Comparison of ENCODE assay signal across 8 mouse cellular contexts in the genomic region with DNA sequence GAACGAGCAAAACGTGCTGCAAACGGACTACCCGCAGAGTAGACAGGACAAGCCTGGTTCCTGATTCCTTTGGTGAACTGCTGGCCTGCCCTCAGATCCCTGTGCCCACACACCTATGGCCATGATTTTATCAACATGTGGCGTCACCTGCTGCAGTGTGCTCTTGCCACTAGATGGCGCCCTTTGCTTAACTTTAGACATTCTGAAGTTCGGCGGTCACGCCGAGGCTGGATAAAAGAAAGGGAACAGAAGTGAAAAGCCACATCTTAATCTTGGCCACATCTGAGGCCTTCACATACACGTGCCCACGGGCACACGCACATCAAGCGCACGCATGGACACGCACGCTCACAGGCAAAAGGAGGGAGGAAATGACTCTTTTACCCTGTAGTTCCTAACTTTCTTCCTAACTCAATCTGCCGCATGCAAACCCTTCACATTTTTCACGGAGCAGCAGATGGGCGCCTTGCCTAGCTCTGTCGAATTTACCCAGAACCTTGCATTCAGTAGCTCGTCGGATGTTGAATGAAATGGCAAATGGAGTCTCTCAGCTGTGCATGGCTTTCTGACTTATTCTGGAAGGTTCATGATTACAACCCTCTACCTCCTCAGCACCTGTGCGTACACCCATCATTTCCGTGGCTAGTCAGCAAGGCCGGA. TPM values are rescaled to one million over a fixed set of nuclear protein-coding genes. Genes with fewer than 3 reads are reported as not detected.
A peak's percentile ranks its signal among the peaks of the same experiment; 100 is the strongest.
DNase-seq lines count a peak whose midpoint lies in the region; ATAC-seq and TF ChIP-seq lines count a peak whose summit lies in the region.

No protein-coding gene starts in this region.

- no peaks in the 10 kb centered on the region for H3K4me1 ChIP-seq in hindbrain, postnatal 0 days (ENCODE audit: insufficient read depth, low read length)
- H3K4me1 ChIP-seq in megakaryocyte, embryonic 14.5 days = peaks cover 27% of the 10 kb centered on the region

- no peak overlapping the region for H3K27ac ChIP-seq in hindbrain, postnatal 0 days
- no peak overlapping the region for H3K27ac ChIP-seq in left cerebral cortex, adult 2 months

- peak overlapping the region; percentile 34 for H3K4me2 ChIP-seq in hindbrain, postnatal 0 days (ENCODE audit: low read depth, low read length)

- no peak for DNase-seq in Patski (ENCODE audit: low read depth, low spot score)
- peak; percentile 72 for DNase-seq in cerebellum, adult 9-10 months
- DNase-seq in frontal cortex, adult 2 months (ENCODE audit: extremely low spot score in 1 of 2, low spot score in 1 of 2) = peak; percentile 33 to 88
- DNase-seq in hindbrain, postnatal 0 days (ENCODE audit: low spot score) = peak; percentile 97
- peak; percentile 71 to 73 for DNase-seq in left cerebral cortex, adult 2 months (ENCODE audit: extremely low spot score in 1 of 2, low spot score in 2 of 2)
- DNase-seq in right cerebral cortex, adult 2 months (ENCODE audit: low spot score in 2 of 2) = peak; percentile 79 to 80
- DNase-seq in urinary bladder, postnatal 10 days (ENCODE audit: low spot score) = peak; percentile 27

- peaks cover 5% of the 10 kb centered on the region; the same call in 1 of the 2 replicates for H3K9me3 ChIP-seq in hindbrain, postnatal 0 days (ENCODE audit: low read length)
- H3K9me3 ChIP-seq in megakaryocyte, embryonic 14.5 days = peaks cover 40% of the 10 kb centered on the region

- H3K36me3 ChIP-seq in hindbrain, postnatal 0 days (ENCODE audit: insufficient read depth, low read length) = no peaks in the 10 kb centered on the region
- peaks cover 4% of the 10 kb centered on the region for H3K36me3 ChIP-seq in megakaryocyte, embryonic 14.5 days (replicated peaks; ENCODE audit: low read length)

- peak; percentile 51 for ATAC-seq in Patski
- peak; percentile 86 for ATAC-seq in hindbrain, postnatal 0 days

- H3K9ac ChIP-seq in hindbrain, postnatal 0 days (replicated peaks; ENCODE audit: low read length) = no peak overlapping the region

- no peak overlapping the region for H3K4me3 ChIP-seq in hindbrain, postnatal 0 days (ENCODE audit: low read length)
- no peak overlapping the region for H3K4me3 ChIP-seq in left cerebral cortex, adult 2 months
- H3K4me3 ChIP-seq in megakaryocyte, embryonic 14.5 days (replicated peaks) = peak overlapping the region; percentile 77

- H3K27me3 ChIP-seq in Patski = no peaks in the 10 kb centered on the region
- no peaks in the 10 kb centered on the region for H3K27me3 ChIP-seq in hindbrain, postnatal 0 days (ENCODE audit: insufficient read depth, low read length)
- H3K27me3 ChIP-seq in megakaryocyte, embryonic 14.5 days (replicated peaks) = no peaks in the 10 kb centered on the region

- peak; percentile 92 for TF ChIP-seq CTCF in Patski (IDR thresholded peaks at IDR 0.05)
- TF ChIP-seq CTCF in hindbrain, postnatal 0 days (IDR thresholded peaks at IDR 0.05; ENCODE audit: low read depth) = peak; percentile 99
- TF ChIP-seq CTCF in left cerebral cortex, adult 2 months (IDR thresholded peaks at IDR 0.05) = peak; percentile 94

- in situ Hi-C loops in Patski (cut with MboI; ENCODE audit: low pct_unique_long_range_greater_than_20kb) = loop anchor here (5.0 to 10.0 kb wide), 4 partner anchors 62 to 599 kb away; no protein-coding TSS in a partner anchor

- POLR2A ChIA-PET in Patski (lab: Charles Lee) = interaction anchor here (0.5 kb wide), 1 partner anchor 103 kb away, joined by 3 read pairs; no protein-coding TSS in a partner anchor

- intact Hi-C loops in left cerebral cortex, adult 2 months (cut with DNase I) = loop anchor here (1.0 to 5.0 kb wide), 3 partner anchors 193 to 347 kb away; no protein-coding TSS in a partner anchor

- CTCF ChIA-PET in Patski (lab: Charles Lee) = interaction anchor here (0.7 to 1.3 kb wide), 4 partner anchors 12 to 201 kb away, joined by 3 to 5 read pairs (median 3); no protein-coding TSS in a partner anchor

- WGBS in hindbrain, postnatal 0 days = 21% methylated on average over 26 of the region's 26 CpGs

RNA-seq across cellular contexts. Expression of gene Adgrf1, which starts 4.8 kb away (rescaled TPM):
- polyA plus RNA-seq in Patski (2021) = 0.06 TPM
- 0.02 and 0.06 TPM in 2 replicates for polyA plus RNA-seq in frontal cortex, adult 2 months (2012; rRNA removed)
- 0.11 TPM in 1 of 2 replicates, not detected in the other for total RNA-seq in hindbrain, postnatal 0 days (2014; rRNA removed)
- not detected in 2 replicates for polyA plus RNA-seq in hindbrain, postnatal 0 days (2015; fragmentation: Nextera tagmentation; extraction: Ambion mirVana)
- not detected for total RNA-seq in left cerebral cortex, adult 2 months (2021)
- polyA plus RNA-seq in megakaryocyte, embryonic 14.5 days (2012; ENCODE audit: insufficient read depth, low replicate concordance) = not detected in 2 replicates
